Comparison of ENCODE assay signal across 15 mouse cellular contexts in the genomic region with DNA sequence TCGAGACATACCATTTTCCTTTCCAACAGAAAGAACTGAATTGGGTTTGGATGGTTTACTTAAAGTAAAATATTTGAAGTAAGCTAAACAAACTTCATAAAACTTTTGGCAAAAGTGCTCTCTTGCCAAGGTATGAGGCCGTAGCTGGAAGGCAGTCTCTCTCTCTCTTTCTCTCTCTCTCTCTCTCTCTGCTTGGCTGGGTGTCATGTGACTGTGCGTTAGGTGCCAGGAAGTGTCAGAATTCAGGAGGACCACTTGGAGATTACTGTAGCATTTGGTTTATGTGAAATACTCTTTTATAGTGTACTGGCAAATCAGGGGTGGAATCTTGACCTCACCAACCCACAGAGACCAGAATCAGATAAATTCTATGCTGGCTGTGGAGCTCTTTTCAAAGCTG.
"Had no signal": no experiment of that assay in that cellular context is flagged by ENCODE, and none has a peak within 500 bp of the region (broad histone marks: within the 10 kb centered on the region; RNA-seq: fewer than 3 reads in every experiment).

No protein-coding gene starts in this region.

- H3K4me1 ChIP-seq: liver, embryonic 12.5 days had no signal

- H3K9me3 ChIP-seq: kidney, embryonic 15.5 days; limb, embryonic 13.5 days; liver, embryonic 12.5 days; midbrain, embryonic 10.5 days; neural tube, embryonic 15.5 days; stomach, embryonic 15.5 days had no signal

- H3K4me3 ChIP-seq: kidney, embryonic 15.5 days; limb, embryonic 13.5 days; liver, embryonic 12.5 days; midbrain, embryonic 10.5 days; myocyte; neural tube, embryonic 15.5 days; stomach, embryonic 15.5 days had no signal

- ATAC-seq: liver, embryonic 12.5 days had no signal

- H3K4me2 ChIP-seq: kidney, embryonic 15.5 days; limb, embryonic 13.5 days; liver, embryonic 12.5 days; neural tube, embryonic 15.5 days; stomach, embryonic 15.5 days had no signal

- H3K36me3 ChIP-seq: kidney, embryonic 15.5 days; limb, embryonic 13.5 days; liver, embryonic 12.5 days; midbrain, embryonic 10.5 days; neural tube, embryonic 15.5 days; stomach, embryonic 15.5 days had no signal

- H3K27ac ChIP-seq: kidney, embryonic 15.5 days; limb, embryonic 13.5 days; liver, embryonic 12.5 days; midbrain, embryonic 10.5 days; neural tube, embryonic 15.5 days had no signal

- H3K9ac ChIP-seq: kidney, embryonic 15.5 days; limb, embryonic 13.5 days; liver, embryonic 12.5 days; neural tube, embryonic 15.5 days; stomach, embryonic 15.5 days had no signal

- H3K27me3 ChIP-seq: kidney, embryonic 15.5 days; liver, embryonic 12.5 days; neural tube, embryonic 15.5 days; stomach, embryonic 15.5 days had no signal

- DNase-seq: kidney, adult 2 months; kidney, postnatal 14 days; left cerebral cortex, postnatal 4 days; lung, postnatal 4 days; midbrain, embryonic 14.5 days; right cerebral cortex, postnatal 4 days; spleen, adult 18-20 months; thymus, postnatal 4 days had no signal
